Mouse (Mus musculus) cerebellum, adult 2 months (tissue): ENCODE results near the gene Ascc2.

Source experiments
- CTCF ChIP-seq: fragments of 200-500 bp; IDR thresholded peaks from 2 replicates; pipeline ENCODE4 v1.5.1; 2011; ENCODE audit warnings: low read depth, mild to moderate bottlenecking, control low read depth, low read length, moderate library complexity, borderline replicate concordance; ENCODE audit not compliant: insufficient read depth
- POLR2A ChIP-seq: fragments of 200-500 bp; IDR thresholded peaks from 2 replicates; pipeline ENCODE4 v1.6.1; 2011; ENCODE audit warnings: low read length, control low read depth, borderline replicate concordance; ENCODE audit not compliant: insufficient read depth

- no peak for TF ChIP-seq CTCF
- no peak for TF ChIP-seq POLR2A
Observed at GRCm38 (mm10) chr11:4598411-4598810, 39.1 kb upstream of the Ascc2 start.
